Mouse (Mus musculus) olfactory bulb, adult 2 months (tissue): ENCODE measurements around the gene Lmo7.

Experiments
- CTCF ChIP-seq: fragments of 200-500 bp; IDR thresholded peaks from 2 replicates; pipeline ENCODE4 v1.5.1; 2012; ENCODE audit warnings: low read depth, mild to moderate bottlenecking, low read length, moderate library complexity; ENCODE audit not compliant: insufficient read depth
- POLR2A ChIP-seq: fragments of 200-500 bp; IDR thresholded peaks from 2 replicates; pipeline ENCODE4 v1.6.1; 2012; ENCODE audit warnings: mild to moderate bottlenecking, low read depth, low read length, moderate library complexity; ENCODE audit not compliant: insufficient read depth

DNA sequence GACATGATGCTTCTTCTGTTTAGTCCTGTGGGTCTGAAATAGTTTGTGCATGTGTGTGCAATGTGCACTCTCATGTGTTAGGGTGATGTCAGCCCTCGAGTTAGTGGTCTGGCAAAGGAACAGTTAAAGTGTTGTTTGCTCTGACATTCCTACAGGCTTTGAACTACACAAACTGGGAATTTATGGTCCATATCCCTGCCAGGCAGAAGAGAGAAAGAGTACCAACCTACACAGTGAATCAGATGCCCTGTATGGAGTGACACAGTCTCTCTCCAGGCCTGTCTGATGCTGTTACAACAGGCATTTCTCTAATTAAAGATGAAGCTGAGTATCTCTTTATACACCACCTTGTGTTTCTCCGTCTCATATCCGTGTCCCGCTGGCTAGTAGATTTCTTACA, 21.2 kb downstream of the Lmo7 start:
- TF ChIP-seq CTCF (no peak), POLR2A (no peak)
